Mouse (Mus musculus) CH12.LX (cell line): ENCODE measurements at regions not wholly inside any gene's neighbourhood (a gene's known extent, or its start where the extent isn't known, plus 50 kb on each side); places are given as distances from the start of the nearest gene placed in this dataset.

Source experiments
- DNase-seq: peaks from one replicate; pipeline ENCODE4 v3.0.0-alpha.2; 2013; ENCODE audit errors: extremely low read depth
- H3K27ac ChIP-seq: 2 replicates; pipeline ENCODE4 v1.5.1; 2012; ENCODE audit warnings: low read depth, mild to moderate bottlenecking, control low read depth, moderate library complexity; ENCODE audit not compliant: insufficient read depth
- H3K27me3 ChIP-seq: replicated peaks from 2 replicates; pipeline ENCODE3; 2012; ENCODE audit warnings: inconsistent platforms
- H3K36me3 ChIP-seq, 2 experiments: replicated peaks in 1 of 2; 2 replicates each; pipeline versions ENCODE3 to v1.6.1; 2012; ENCODE audit warnings: inconsistent platforms in 1 of 2, low read length in 1 of 2, mild to moderate bottlenecking in 1 of 2, mixed read lengths in 1 of 2, moderate library complexity in 1 of 2; ENCODE audit not compliant: control insufficient read depth in 1 of 2, insufficient read depth in 1 of 2
- H3K4me1 ChIP-seq, 2 experiments: 2 replicates each; pipeline ENCODE4 v1.6.1; 2012; ENCODE audit warnings: inconsistent platforms in 1 of 2, moderate library complexity in 1 of 2; ENCODE audit not compliant: insufficient read depth in 2 of 2, control insufficient read depth in 1 of 2
- H3K4me2 ChIP-seq: 2 replicates; pipeline ENCODE4 v1.6.1; 2012; ENCODE audit warnings: low read depth, mild to moderate bottlenecking, control low read depth; ENCODE audit not compliant: poor library complexity, insufficient read depth, severe bottlenecking
- H3K4me3 ChIP-seq, 3 experiments: fragments of 150-350 bp in 1 of 3; sonication (generic) in 1 of 3; replicated peaks in 1 of 3; 2 replicates each; pipeline versions ENCODE3 to v1.5.1; 2011 to 2012; ENCODE audit warnings: low read depth in 2 of 3, low read length in 2 of 3, mild to moderate bottlenecking in 2 of 3, moderate library complexity in 2 of 3, control low read depth in 1 of 3, improper control_type of control experiment in 1 of 3, inconsistent platforms in 1 of 3, mixed read lengths in 1 of 3; ENCODE audit not compliant: poor library complexity in 1 of 3
- H3K79me2 ChIP-seq: replicated peaks from 2 replicates; pipeline ENCODE4 v1.6.1; 2012; ENCODE audit warnings: mild to moderate bottlenecking, moderate library complexity; ENCODE audit not compliant: control insufficient read depth, poor library complexity, insufficient read depth, severe bottlenecking; ENCODE audit errors: extremely low read depth
- H3K9ac ChIP-seq: 2 replicates; pipeline ENCODE4 v1.6.1; 2012; ENCODE audit warnings: low read depth, mild to moderate bottlenecking, control low read depth, moderate library complexity; ENCODE audit not compliant: insufficient read depth
- H3K9me3 ChIP-seq: replicated peaks from 2 replicates; pipeline ENCODE3; 2012; ENCODE audit warnings: low read length, inconsistent platforms, mixed read lengths
- BHLHE40 ChIP-seq: IDR thresholded peaks from 2 replicates; pipeline ENCODE4 v1.6.1; 2011; ENCODE audit warnings: mild to moderate bottlenecking, low read depth, low read length, improper control_type of control experiment
- CHD1 ChIP-seq: IDR thresholded peaks from 2 replicates; pipeline ENCODE4 v1.6.1; 2012; ENCODE audit warnings: low read depth, low read length, improper control_type of control experiment, inconsistent platforms
- CHD2 ChIP-seq: IDR thresholded peaks from 2 replicates; pipeline ENCODE4 v1.6.1; 2011; ENCODE audit warnings: low read length, improper control_type of control experiment
- CTCF ChIP-seq, 2 experiments: IDR thresholded peaks in 1 of 2; conservative IDR thresholded peaks in 1 of 2; 2 replicates each; pipeline ENCODE4 v1.5.1; 2011 to 2012; ENCODE audit warnings: low read depth in 2 of 2, low read length in 2 of 2, improper control_type of control experiment in 1 of 2, inconsistent platforms in 1 of 2, mild to moderate bottlenecking in 1 of 2, moderate library complexity in 1 of 2
- E2F4 ChIP-seq: IDR thresholded peaks from 2 replicates; pipeline ENCODE4 v1.6.1; 2011; ENCODE audit warnings: low read depth, low read length, improper control_type of control experiment; ENCODE audit not compliant: insufficient replicate concordance
- IRF4 ChIP-seq: IDR thresholded peaks from 2 replicates; pipeline ENCODE4 v1.6.1; 2014; ENCODE audit warnings: low read depth, mild to moderate bottlenecking, inconsistent platforms, low read length, improper control_type of control experiment
- JUND ChIP-seq: conservative IDR thresholded peaks from 2 replicates; pipeline ENCODE4 v1.6.1; 2011; ENCODE audit warnings: low read depth, low read length, improper control_type of control experiment
- MAFK ChIP-seq: IDR thresholded peaks from 2 replicates; pipeline ENCODE4 v1.6.1; 2011; ENCODE audit warnings: low read length, improper control_type of control experiment; ENCODE audit not compliant: insufficient replicate concordance
- MAX ChIP-seq: IDR thresholded peaks from 2 replicates; pipeline ENCODE4 v1.6.1; 2011; ENCODE audit warnings: low read length, improper control_type of control experiment
- MEF2A ChIP-seq: IDR thresholded peaks from 2 replicates; pipeline ENCODE4 v1.6.1; 2014; ENCODE audit warnings: low read depth, mild to moderate bottlenecking, inconsistent platforms, low read length, improper control_type of control experiment, borderline replicate concordance
- NRF1 ChIP-seq: IDR thresholded peaks from 2 replicates; pipeline ENCODE4 v1.6.1; 2014; ENCODE audit warnings: low read depth, mild to moderate bottlenecking, inconsistent platforms, low read length, improper control_type of control experiment, moderate library complexity
- PAX5 ChIP-seq: IDR thresholded peaks from 2 replicates; pipeline ENCODE4 v1.6.1; 2012; ENCODE audit warnings: low read length, inconsistent platforms, mixed read lengths
- RAD21 ChIP-seq: IDR thresholded peaks from 2 replicates; pipeline ENCODE4 v1.6.1; 2011; ENCODE audit warnings: low read depth, mild to moderate bottlenecking, low read length, improper control_type of control experiment, moderate library complexity
- RCOR1 ChIP-seq: conservative IDR thresholded peaks from 2 replicates; pipeline ENCODE4 v1.6.1; 2012; ENCODE audit warnings: low read depth, mild to moderate bottlenecking, inconsistent platforms, low read length, improper control_type of control experiment
- SMC3 ChIP-seq: IDR thresholded peaks from 2 replicates; pipeline ENCODE4 v1.6.1; 2011; ENCODE audit warnings: low read depth, low read length, improper control_type of control experiment
- TCF12 ChIP-seq: IDR thresholded peaks from 2 replicates; pipeline ENCODE4 v1.6.1; 2014; ENCODE audit warnings: low read depth, mild to moderate bottlenecking, inconsistent platforms, low read length, improper control_type of control experiment
- UBTF ChIP-seq: IDR thresholded peaks from 2 replicates; pipeline ENCODE4 v1.6.1; 2012; ENCODE audit warnings: low read depth, mild to moderate bottlenecking, inconsistent platforms, low read length, improper control_type of control experiment, moderate library complexity
- USF1 ChIP-seq: IDR thresholded peaks from 2 replicates; pipeline ENCODE4 v1.6.1; 2014; ENCODE audit warnings: low read depth, mild to moderate bottlenecking, inconsistent platforms, low read length, improper control_type of control experiment
- ZC3H11A ChIP-seq: IDR thresholded peaks from 2 replicates; pipeline ENCODE4 v1.6.1; 2012; ENCODE audit warnings: low read depth, mild to moderate bottlenecking, inconsistent platforms, low read length, improper control_type of control experiment
- ZKSCAN1 ChIP-seq: IDR thresholded peaks from 2 replicates; pipeline ENCODE4 v1.6.1; 2012; ENCODE audit warnings: low read depth, inconsistent platforms, low read length, improper control_type of control experiment, borderline replicate concordance
- ZMIZ1 ChIP-seq: IDR thresholded peaks from 2 replicates; pipeline ENCODE4 v1.6.1; 2012; ENCODE audit warnings: low read depth, mild to moderate bottlenecking, inconsistent platforms, low read length, improper control_type of control experiment
- ZNF384 ChIP-seq: IDR thresholded peaks from 2 replicates; pipeline ENCODE4 v1.6.1; 2012; ENCODE audit warnings: low read depth, low read length, improper control_type of control experiment, inconsistent platforms
- dilution Hi-C: fragments of 300-500 bp; cut with MboI; formaldehyde crosslinking; loops from 2 replicates; pipeline ENCODE4 v1.14.3; 2020; ENCODE audit warnings: low sequenced_read_pairs; ENCODE audit not compliant: extremely low pct_unique_long_range_greater_than_20kb, extremely low pct_ligation_motif_present
- in situ Hi-C: fragments of 300-500 bp; cut with MboI; formaldehyde crosslinking; loops from 3 replicates; pipeline ENCODE4 v1.14.3; 2019; ENCODE audit warnings: low sequenced_read_pairs, low pct_ligation_motif_present, low pct_unique_long_range_greater_than_20kb, mixed read lengths

DNA sequence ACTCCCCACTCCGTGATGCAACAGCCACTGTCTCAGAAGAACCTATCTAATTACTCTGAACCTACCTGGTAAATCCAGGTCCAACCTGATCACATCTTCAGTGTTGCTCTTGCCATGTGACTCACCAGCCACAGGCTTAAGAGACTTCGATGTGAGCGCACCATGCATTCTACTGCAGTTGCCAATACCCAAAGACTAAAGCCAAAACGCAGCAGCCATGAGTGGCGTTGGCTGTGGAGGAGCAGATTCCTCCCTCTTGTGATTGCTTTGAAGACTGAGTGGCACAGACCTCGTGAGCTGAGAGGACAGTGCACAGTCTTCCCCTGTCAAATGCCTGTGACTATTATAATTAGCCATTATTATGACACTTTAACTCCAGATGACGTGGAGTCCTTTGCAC lies 58.6 kb upstream of the Serbp1 start:
- no peak overlapping the region for H3K9ac ChIP-seq
- TF ChIP-seq ZMIZ1 (no peak), ZKSCAN1 (no peak), MAFK (no peak), CHD1 (no peak), CHD2 (no peak), ZNF384 (no peak), E2F4 (no peak), ZC3H11A (no peak), RCOR1 (no peak), BHLHE40 (no peak), UBTF (no peak), SMC3 (no peak), MAX (no peak), NRF1 (no peak), IRF4 (no peak), MEF2A (no peak), PAX5 (no peak), RAD21 (no peak)
- TF ChIP-seq, all 38 proteins: peak for 0
- no peaks in the 10 kb centered on the region for H3K27me3 ChIP-seq
- peaks cover 1% of the 10 kb centered on the region for H3K9me3 ChIP-seq
- H3K27ac ChIP-seq, result no peak overlapping the region
- no peak overlapping the region for H3K4me2 ChIP-seq
- in situ Hi-C loops (no loop called here), dilution Hi-C loops (no loop called here)
- peaks cover 0 to 17% of the 10 kb centered on the region in 2 experiments; a peak in 2 of 4 replicates for H3K4me1 ChIP-seq
- no peak overlapping the region for H3K4me3 ChIP-seq
- H3K79me2 ChIP-seq, result no peaks in the 10 kb centered on the region
- DNase-seq, result no peak
- H3K36me3 ChIP-seq, result no peaks in the 10 kb centered on the region

DNA sequence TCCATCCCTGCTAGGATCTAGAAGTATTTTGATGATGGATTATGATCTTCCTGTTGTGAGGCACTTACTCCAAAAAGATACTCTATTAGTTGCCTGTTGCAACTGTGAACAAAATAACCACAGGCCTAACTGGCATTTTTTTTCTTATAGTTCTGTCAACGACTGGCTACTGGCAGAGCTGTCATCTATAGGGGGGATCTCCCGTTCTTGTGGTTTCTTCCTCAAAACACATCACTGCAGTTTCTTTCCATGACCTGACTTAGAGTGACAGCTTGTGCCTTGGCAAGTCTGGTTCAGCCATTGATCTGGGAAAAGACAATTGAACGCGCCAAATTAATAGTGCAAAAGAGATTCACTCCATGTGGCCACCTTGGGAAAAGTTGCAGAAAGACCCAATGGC lies 59.4 kb upstream of the Serbp1 start:
- no peak overlapping the region for H3K27ac ChIP-seq
- dilution Hi-C loops (no loop called here), in situ Hi-C loops (no loop called here)
- no peaks in the 10 kb centered on the region for H3K36me3 ChIP-seq
- peaks cover 2% of the 10 kb centered on the region for H3K9me3 ChIP-seq
- DNase-seq, result peak; percentile 18
- no peak for TF ChIP-seq CTCF (conservative IDR thresholded peaks at IDR 0.05 in 1 of 2, IDR thresholded peaks at IDR 0.05 in 1 of 2; ENCODE audit: low read depth in 2 of 2, low read length in 2 of 2)
- TF ChIP-seq JUND, result no peak
- no peak for TF ChIP-seq TCF12
- TF ChIP-seq ZNF384, result no peak
- no peak for TF ChIP-seq IRF4
- TF ChIP-seq SMC3, result no peak
- no peak for TF ChIP-seq MEF2A
- TF ChIP-seq E2F4, result no peak
- TF ChIP-seq USF1, result no peak
- no peaks in the 10 kb centered on the region for H3K79me2 ChIP-seq
- H3K9ac ChIP-seq, result no peak overlapping the region
- H3K4me2 ChIP-seq, result no peak overlapping the region
- H3K4me3 ChIP-seq, result no peak overlapping the region
- peaks cover 0 to 15% of the 10 kb centered on the region in 2 experiments; a peak in 2 of 4 replicates for H3K4me1 ChIP-seq
- no peaks in the 10 kb centered on the region for H3K27me3 ChIP-seq
